Mouse (Mus musculus) spleen, adult 18-20 months (tissue): ENCODE data around the gene Apobec2.

ENCODE experiments used
- DNase-seq, 2 experiments: peaks; one replicate each; pipeline ENCODE4 v3.0.0; 2022; ENCODE audit warnings: mixed read lengths in 2 of 2

Apobec2 gene

DNA sequence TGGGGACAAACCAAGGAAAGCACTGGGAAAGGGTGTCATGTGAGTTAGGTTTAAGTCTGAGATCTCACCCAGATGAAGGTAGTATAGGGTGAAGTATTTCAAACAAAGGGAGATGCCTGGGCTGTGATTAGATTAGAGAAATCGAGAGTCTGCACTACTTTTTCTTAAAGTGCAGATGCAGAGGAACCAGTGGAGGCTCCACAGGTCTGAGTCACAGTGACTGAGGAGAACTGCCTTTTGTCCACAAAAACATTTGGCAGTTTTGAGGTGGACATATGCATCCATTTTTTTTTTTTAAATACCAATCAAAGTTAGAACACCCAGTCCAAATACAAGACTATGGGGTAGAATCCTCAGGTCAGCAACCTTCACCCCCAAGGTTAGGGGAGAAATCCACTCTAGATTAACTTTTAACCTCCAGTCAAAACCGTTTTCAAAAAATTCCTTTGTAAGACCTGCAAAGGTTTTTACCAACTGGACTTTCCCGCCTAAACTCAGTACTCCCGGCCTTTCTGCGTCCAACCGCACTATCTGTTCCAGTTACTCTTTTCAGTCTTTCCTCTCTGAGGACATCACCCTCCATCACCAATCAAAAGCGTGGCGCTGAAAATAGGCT, 24.7 kb downstream of the Apobec2 start:
- DNase-seq = no peak

- DNase-seq = no peak
Measured at GRCm38 (mm10) chr17:48407154-48407553, 25.6 kb downstream of the Apobec2 start.

- DNase-seq = no peak
Measured at GRCm38 (mm10) chr17:48404706-48405105, 28.0 kb downstream of the Apobec2 start.

DNA sequence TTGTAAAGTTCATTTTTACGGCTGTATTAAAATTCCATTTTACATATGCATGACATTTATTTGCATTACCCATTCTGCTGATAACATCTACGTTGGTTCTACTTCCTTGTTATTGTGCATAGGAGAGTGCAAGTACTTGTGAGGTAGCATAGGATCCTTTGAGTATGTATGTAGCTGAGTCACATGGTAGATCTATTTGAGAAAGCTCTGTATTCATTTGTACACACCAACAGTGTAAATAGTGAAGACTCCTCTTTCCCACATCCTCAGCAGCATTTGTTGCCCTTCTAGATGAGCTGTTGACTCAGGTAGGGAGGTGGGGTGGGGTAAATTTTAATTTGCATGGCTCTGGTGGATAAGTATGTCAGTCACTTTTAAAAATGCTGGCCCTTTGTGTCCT, 28.9 kb downstream of the Apobec2 start:
- DNase-seq = no peak

DNA sequence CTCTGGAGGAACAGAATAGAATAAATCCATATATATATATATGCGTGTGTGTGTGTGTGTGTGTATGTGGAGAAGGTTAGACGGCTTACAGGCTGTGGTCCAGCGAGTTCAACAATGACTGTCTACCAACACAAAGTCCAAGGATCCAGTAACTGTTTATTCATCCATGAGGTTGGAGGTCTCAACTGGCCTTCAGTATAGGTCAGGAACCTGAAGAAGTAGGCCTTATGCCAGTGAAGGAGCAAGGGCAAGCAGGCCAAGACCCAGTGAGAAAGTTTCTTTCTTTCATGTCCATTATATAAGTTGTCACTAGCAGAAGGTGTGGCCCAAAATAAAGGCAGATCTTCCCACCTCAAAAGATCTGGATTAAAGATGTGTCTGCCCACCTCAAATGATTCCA, 30.0 kb downstream of the Apobec2 start:
- DNase-seq = no peak

- no peak for DNase-seq
Measured at GRCm38 (mm10) chr17:48401710-48402109, 31.0 kb downstream of the Apobec2 start.

DNA sequence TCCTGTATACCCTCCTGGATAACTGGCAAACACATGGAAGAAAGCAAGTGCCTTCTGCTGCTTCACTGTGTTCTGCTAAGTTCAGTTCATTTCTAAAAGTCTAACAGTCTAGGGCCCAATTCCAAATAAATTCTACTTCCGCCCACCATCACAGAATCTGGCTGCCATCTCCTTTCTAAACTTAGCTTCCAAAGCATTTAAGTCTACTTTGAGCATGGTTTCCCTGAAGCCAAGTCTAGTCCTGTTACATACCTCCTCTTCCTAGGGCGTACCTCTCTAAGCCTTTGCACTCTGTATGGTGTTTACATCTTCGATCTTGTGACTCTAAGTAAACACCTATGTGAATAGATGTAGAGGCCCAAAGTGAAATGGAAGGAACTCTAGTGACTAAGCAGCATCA, 40.1 kb downstream of the Apobec2 start:
- no peak for DNase-seq

GRCm38 (mm10) chr17:48391446-48391845, 41.3 kb downstream of the Apobec2 start:
- no peak for DNase-seq

- no peak for DNase-seq
Measured at GRCm38 (mm10) chr17:48389442-48389841, 43.3 kb downstream of the Apobec2 start.

DNA sequence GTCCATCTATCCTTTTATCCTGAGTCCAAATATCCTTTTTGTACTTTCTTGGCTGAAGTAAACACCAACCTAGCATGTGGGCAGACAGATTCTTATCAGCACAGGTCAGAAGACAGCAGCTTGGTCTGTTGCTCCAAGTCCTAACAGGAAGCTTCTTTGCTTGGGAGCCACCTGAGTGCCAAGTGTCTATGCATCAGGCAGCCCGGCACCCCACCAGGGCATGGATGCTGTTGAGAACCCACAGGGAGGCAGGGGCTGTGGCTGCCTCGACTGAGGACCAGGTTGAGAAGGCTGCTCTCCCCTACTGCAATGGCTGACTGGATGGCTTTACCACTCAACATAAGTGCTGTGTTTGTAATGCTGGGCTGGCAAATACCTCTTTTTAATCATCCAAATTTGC, 44.1 kb downstream of the Apobec2 start:
- DNase-seq = no peak

DNA sequence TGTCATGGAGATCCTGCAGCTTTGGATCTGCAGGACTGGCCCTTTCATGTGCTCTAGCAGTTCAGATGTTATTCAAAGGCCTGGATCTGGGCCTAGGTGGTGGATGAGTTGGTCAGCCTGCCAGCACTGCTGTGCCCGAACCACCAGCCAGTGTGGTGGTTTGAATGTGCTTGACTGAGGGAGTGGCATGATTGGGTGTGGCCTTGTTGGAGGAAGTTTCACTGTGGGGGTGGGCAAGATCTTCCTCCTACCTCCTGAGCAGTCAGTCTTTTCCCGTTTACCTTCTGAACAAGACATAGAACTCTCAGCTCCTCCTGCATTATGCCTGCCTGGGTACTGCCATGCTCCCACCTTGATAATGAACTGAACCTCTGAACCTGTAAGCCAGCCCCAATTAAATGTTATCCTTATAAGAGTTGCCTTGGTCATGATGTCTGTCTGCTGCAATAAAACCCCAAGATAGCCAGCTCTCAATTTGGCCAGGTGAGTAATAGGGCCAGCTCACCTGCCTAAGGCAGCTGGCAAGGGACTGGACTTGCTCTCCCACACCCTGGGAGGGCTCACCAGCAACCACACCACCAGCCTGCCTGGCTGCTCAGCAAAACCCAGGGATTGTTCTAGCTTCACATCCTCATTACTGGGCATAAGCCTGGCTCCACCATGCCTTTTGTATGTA, 46.8 kb downstream of the Apobec2 start:
- no peak for DNase-seq

- DNase-seq = no peak
Measured at GRCm38 (mm10) chr17:48379050-48379449, 53.7 kb downstream of the Apobec2 start.

- DNase-seq = no peak
Measured at GRCm38 (mm10) chr17:48376102-48376501, 56.6 kb downstream of the Apobec2 start.

GRCm38 (mm10) chr17:48372987-48373386, 59.7 kb downstream of the Apobec2 start:
- no peak for DNase-seq

DNA sequence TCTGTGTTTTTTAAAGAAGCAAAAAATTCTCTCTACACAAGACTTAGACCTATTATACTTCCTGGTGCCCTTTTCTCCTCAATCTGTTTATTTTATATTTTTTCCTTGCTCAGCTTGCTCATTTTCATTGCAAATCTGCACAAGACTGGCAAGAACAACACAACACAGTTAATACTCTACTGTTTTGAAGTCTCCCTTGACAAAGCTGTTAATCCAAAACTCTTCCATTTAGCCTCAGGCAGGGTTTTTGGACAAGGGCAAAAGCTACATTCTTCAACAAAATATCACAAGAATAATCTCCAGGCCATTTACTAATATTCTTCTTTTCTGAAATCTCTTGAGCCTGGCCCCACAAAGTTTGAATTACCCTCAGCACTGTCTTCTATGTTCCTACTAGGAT, 61.1 kb downstream of the Apobec2 start:
- DNase-seq = no peak
